In genomic region chr2:90667388-90668265, GRCm38 (mm10) we compare ENCODE assay signal across 7 mouse cellular contexts. TPM values are rescaled to one million over a fixed set of nuclear protein-coding genes. Genes with fewer than 3 reads are reported as not detected.
A peak's percentile ranks its signal among the peaks of the same experiment; 100 is the strongest.
DNase-seq lines count a peak whose midpoint lies in the region; ATAC-seq and TF ChIP-seq lines count a peak whose summit lies in the region.

No protein-coding gene starts in this region.

- H3K4me1 ChIP-seq in forebrain, embryonic 13.5 days = peaks cover 8% of the 10 kb centered on the region; the same call in 1 of the 2 replicates
- peaks cover 41% of the 10 kb centered on the region for H3K4me1 ChIP-seq in megakaryocyte, embryonic 14.5 days

- intact Hi-C loops in gastrocnemius, postnatal 14 days (cut with DNase I; ENCODE audit: low total_unique reads) = no loop called here

- no peak overlapping the region for H3ac ChIP-seq in C2C12 (ENCODE audit: control insufficient read depth, insufficient read length, low read depth)

- DNase-seq in MN1 (ENCODE audit: low spot score) = peak; percentile 43
- peak; percentile 73 to 81 for DNase-seq in kidney, adult 8-10 months
- peak; percentile 64 for DNase-seq in telencephalon, adult 2 months (ENCODE audit: low read depth, low spot score)
- no peak for DNase-seq in gastrocnemius, postnatal 14 days

- 0 out of 2 replicates have a peak, but pooled peaks have one; percentile 38 for ATAC-seq in forebrain, embryonic 13.5 days

- H3K9me3 ChIP-seq in forebrain, embryonic 13.5 days (replicated peaks) = no peaks in the 10 kb centered on the region
- H3K9me3 ChIP-seq in megakaryocyte, embryonic 14.5 days = peaks cover 14% of the 10 kb centered on the region; the same call in 1 of the 2 replicates

- no peaks in the 10 kb centered on the region for H3K79me3 ChIP-seq in C2C12 (ENCODE audit: low read depth)

- no peaks in the 10 kb centered on the region for H3K36me3 ChIP-seq in C2C12 (ENCODE audit: control insufficient read depth, insufficient read depth)
- no peaks in the 10 kb centered on the region for H3K36me3 ChIP-seq in forebrain, embryonic 13.5 days (ENCODE audit: poor library complexity, severe bottlenecking)
- peaks cover 6% of the 10 kb centered on the region for H3K36me3 ChIP-seq in megakaryocyte, embryonic 14.5 days (replicated peaks; ENCODE audit: low read length)

- H3K9ac ChIP-seq in forebrain, embryonic 13.5 days = no peak overlapping the region

- no peak for TF ChIP-seq CTCF in C2C12 (IDR thresholded peaks at IDR 0.05; ENCODE audit: control insufficient read depth, insufficient read depth, insufficient read length)

- no peak overlapping the region for H3K27ac ChIP-seq in forebrain, embryonic 13.5 days

- H3K4me2 ChIP-seq in forebrain, embryonic 13.5 days = peak overlapping the region; percentile 37

- 37% methylated on average over 21 of the region's 21 CpGs for WGBS in forebrain, embryonic 13.5 days

- H3K4me3 ChIP-seq in C2C12 (ENCODE audit: insufficient read depth, poor library complexity, severe bottlenecking) = no peak overlapping the region
- H3K4me3 ChIP-seq in forebrain, embryonic 13.5 days = no peak overlapping the region
- H3K4me3 ChIP-seq in megakaryocyte, embryonic 14.5 days (replicated peaks) = peak overlapping the region; percentile 88

- H3K27me3 ChIP-seq in C2C12 (ENCODE audit: control insufficient read depth, insufficient read depth, insufficient read length) = no peaks in the 10 kb centered on the region
- no peaks in the 10 kb centered on the region for H3K27me3 ChIP-seq in forebrain, embryonic 13.5 days
- H3K27me3 ChIP-seq in megakaryocyte, embryonic 14.5 days (replicated peaks) = no peaks in the 10 kb centered on the region

- H3K79me2 ChIP-seq in C2C12 (ENCODE audit: control insufficient read depth, insufficient read depth) = no peaks in the 10 kb centered on the region

TF ChIP-seq in C2C12, 6 proteins besides CTCF, POLR2A, EP300 and RAD21:
- TF ChIP-seq FOSL1 (IDR thresholded peaks at IDR 0.05; ENCODE audit: insufficient read depth, low read length, poor library complexity, severe bottlenecking) = no peak
- TF ChIP-seq MAX (IDR thresholded peaks at IDR 0.05) = peak; percentile 46

RNA-seq across cellular contexts. Expression of gene Nup160, which starts 9.4 kb away (rescaled TPM):
- 15.1 TPM for polyA plus RNA-seq in C2C12 (2012; fragmentation: generic; extraction: Trizol)
- polyA plus RNA-seq in forebrain, embryonic 13.5 days (2015; fragmentation: Nextera tagmentation; extraction: Ambion mirVana) = 30.7 and 36.4 TPM in 2 replicates
- polyA plus RNA-seq in megakaryocyte, embryonic 14.5 days (2012; ENCODE audit: insufficient read depth, low replicate concordance) = 0.37 TPM in 1 of 2 replicates, not detected in the other
- total RNA-seq in gastrocnemius, postnatal 14 days (2021) = 10 to 100 TPM; 10.3 to 11.1 TPM

Comparison
In these comparisons a context has a peak if more than half of its experiments do, and no peak if none do; other contexts are left out.
1. RNA of gene Nup160, which starts 9.4 kb away (polyA plus RNA-seq): 30.7 to 36.4 TPM in forebrain, embryonic 13.5 days and 15.1 TPM in C2C12 (single experiment); 0.37 TPM in megakaryocyte, embryonic 14.5 days; every median in the first group is over 10 times any median in the second.